Mouse (Mus musculus) heart, embryonic 16.5 days (tissue): ENCODE measurements at regions not wholly inside any gene's neighbourhood (a gene's known extent, or its start where the extent isn't known, plus 50 kb on each side); places are given as distances from the start of the nearest gene placed in this dataset.
A peak's percentile ranks its signal among the peaks of the same experiment; 100 is the strongest.

Experiments
- ATAC-seq: fragments of 200-750 bp; cut with Nextera tagmentation; replicated peaks from 2 replicates; pipeline ENCODE4 v1.8.0; 2017; ENCODE audit warnings: moderate number of reproducible peaks; ENCODE audit not compliant: insufficient read depth, low FRiP score; ENCODE audit errors: extremely low read depth
- H3K27ac ChIP-seq: fragments of 300-500 bp; sonication (generic); 2 replicates; pipeline ENCODE4 v1.5.1; 2014; ENCODE audit warnings: mild to moderate bottlenecking, low read length, control low read depth, moderate library complexity
- H3K27me3 ChIP-seq: fragments of 300-500 bp; sonication (generic); 2 replicates; pipeline ENCODE4 v1.6.1; 2014; ENCODE audit warnings: low read length, mixed read lengths; ENCODE audit not compliant: control insufficient read depth, insufficient read depth
- H3K36me3 ChIP-seq: fragments of 300-500 bp; sonication (generic); 2 replicates; pipeline ENCODE4 v1.6.1; 2014; ENCODE audit not compliant: control insufficient read depth, insufficient read depth
- H3K4me1 ChIP-seq: fragments of 300-500 bp; sonication (generic); 2 replicates; pipeline ENCODE4 v1.6.1; 2014; ENCODE audit warnings: low read length, mixed read lengths; ENCODE audit not compliant: control insufficient read depth, insufficient read depth
- H3K4me2 ChIP-seq: fragments of 300-500 bp; sonication (generic); 2 replicates; pipeline ENCODE4 v1.6.1; 2014; ENCODE audit warnings: low read depth, mild to moderate bottlenecking, control low read depth, low read length
- H3K4me3 ChIP-seq: fragments of 300-500 bp; sonication (generic); 2 replicates; pipeline ENCODE4 v1.5.1; 2014; ENCODE audit warnings: mild to moderate bottlenecking, control low read depth, low read length
- H3K9ac ChIP-seq: fragments of 300-500 bp; sonication (generic); 2 replicates; pipeline ENCODE4 v1.6.1; 2014; ENCODE audit warnings: low read length, control low read depth
- H3K9me3 ChIP-seq: fragments of 300-500 bp; sonication (generic); replicated peaks from 2 replicates; pipeline ENCODE4 v1.6.1; 2016; ENCODE audit warnings: low read length; ENCODE audit not compliant: control insufficient read depth
- WGBS: fragments of 180-500 bp; shearing (Covaris S2); extraction: QIAGEN DNeasy Blood & Tissue Kit; methylation state at CpG from one replicate; pipeline ENCODE4 v1.1.7; 2014; 5-methylcytosine and 5-hydroxymethylcytosine counted together

GRCm38 (mm10) chr8:112332021-112332420 lies 237.8 kb upstream of the Cntnap4 start:
- H3K4me1 ChIP-seq = no peaks in the 10 kb centered on the region
- H3K36me3 ChIP-seq = no peaks in the 10 kb centered on the region
- H3K4me2 ChIP-seq = no peak overlapping the region
- no peak for ATAC-seq
- 80% methylated on average over 10 of the region's 10 CpGs for whole genome bisulfite sequencing
- no peak overlapping the region for H3K9ac ChIP-seq
- H3K27me3 ChIP-seq = no peaks in the 10 kb centered on the region
- H3K4me3 ChIP-seq = no peak overlapping the region
- no peaks in the 10 kb centered on the region for H3K9me3 ChIP-seq
- H3K27ac ChIP-seq = no peak overlapping the region

DNA sequence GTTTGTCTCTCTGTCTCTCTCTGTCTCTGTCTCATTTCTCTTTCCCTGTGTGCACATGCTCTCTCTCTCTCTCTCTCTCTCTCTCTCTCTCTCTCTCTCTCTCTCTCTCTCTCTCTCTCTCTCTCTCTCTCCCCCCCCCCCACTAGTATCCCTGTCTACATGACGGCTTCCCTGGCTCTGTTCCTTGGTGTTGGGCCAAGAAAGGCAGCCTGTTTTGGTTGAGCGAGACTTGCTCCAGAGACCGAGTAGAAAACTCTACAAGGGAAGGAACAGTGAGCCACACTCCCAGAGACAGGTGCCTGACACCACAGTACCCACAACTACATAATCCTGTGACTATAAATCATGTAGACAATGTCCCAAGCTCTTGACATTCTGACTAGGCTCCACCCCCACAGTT lies 260.0 kb upstream of the Cntnap4 start:
- H3K9me3 ChIP-seq = no peaks in the 10 kb centered on the region
- H3K4me1 ChIP-seq = no peaks in the 10 kb centered on the region
- H3K36me3 ChIP-seq = no peaks in the 10 kb centered on the region
- no peak overlapping the region for H3K4me3 ChIP-seq
- no peak for ATAC-seq
- H3K9ac ChIP-seq = no peak overlapping the region
- 66% methylated on average over 3 of the region's 3 CpGs for WGBS
- H3K4me2 ChIP-seq = no peak overlapping the region
- no peak overlapping the region for H3K27ac ChIP-seq
- no peaks in the 10 kb centered on the region for H3K27me3 ChIP-seq

- Histone ChIP-seq H3K4me3 (no peak overlapping the region), H3K27ac (no peak overlapping the region)
Measured at GRCm38 (mm10) chr8:112308354-112308753, 261.5 kb upstream of the Cntnap4 start.

DNA sequence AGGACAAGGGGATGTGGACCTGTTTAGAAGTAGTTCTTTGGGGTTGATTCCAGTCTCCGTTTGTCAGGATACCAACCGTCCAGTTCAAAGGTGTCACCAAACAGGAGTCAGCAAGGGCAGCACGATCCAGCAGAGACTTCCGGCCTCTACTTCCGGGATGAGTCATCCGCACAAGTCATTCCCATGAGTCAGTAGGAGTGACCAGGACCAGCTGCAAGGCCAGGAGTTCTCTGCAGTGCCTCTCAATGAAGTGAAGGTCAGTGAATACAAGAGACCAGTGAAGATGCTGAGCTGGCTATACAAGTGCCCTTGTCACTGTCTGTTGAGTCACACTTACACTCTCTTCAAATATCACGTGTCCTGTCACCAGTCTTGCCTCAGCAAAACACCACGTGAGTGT lies 272.8 kb upstream of the Cntnap4 start:
- 42% methylated on average over 8 of the region's 8 CpGs for WGBS
- no peaks in the 10 kb centered on the region for H3K27me3 ChIP-seq
- no peaks in the 10 kb centered on the region for H3K9me3 ChIP-seq
- ATAC-seq = no peak
- H3K27ac ChIP-seq = no peak overlapping the region
- H3K4me1 ChIP-seq = no peaks in the 10 kb centered on the region
- no peaks in the 10 kb centered on the region for H3K36me3 ChIP-seq
- H3K4me3 ChIP-seq = no peak overlapping the region
- no peak overlapping the region for H3K9ac ChIP-seq
- H3K4me2 ChIP-seq = no peak overlapping the region

More at GRCm38 (mm10) chr8:112308354-112308753, 261.5 kb upstream of the Cntnap4 start:
- Histone ChIP-seq H3K9ac (no peak overlapping the region), H3K4me2 (no peak overlapping the region), H3K9me3 (no peaks in the 10 kb centered on the region), H3K36me3 (no peaks in the 10 kb centered on the region), H3K4me1 (no peaks in the 10 kb centered on the region), H3K27me3 (no peaks in the 10 kb centered on the region)
- no peak for ATAC-seq
- WGBS = 77% methylated on average over 6 of the region's 6 CpGs

- Histone ChIP-seq H3K27me3 (no peaks in the 10 kb centered on the region), H3K9ac (no peak overlapping the region), H3K27ac (no peak overlapping the region), H3K4me2 (no peak overlapping the region), H3K4me1 (no peaks in the 10 kb centered on the region), H3K36me3 (no peaks in the 10 kb centered on the region), H3K4me3 (no peak overlapping the region), H3K9me3 (no peaks in the 10 kb centered on the region)
- WGBS = 87% methylated on average over 6 of the region's 6 CpGs
- ATAC-seq = no peak
Measured at GRCm38 (mm10) chr8:112283316-112283715, 268.5 kb upstream of the Gm6793 start.

DNA sequence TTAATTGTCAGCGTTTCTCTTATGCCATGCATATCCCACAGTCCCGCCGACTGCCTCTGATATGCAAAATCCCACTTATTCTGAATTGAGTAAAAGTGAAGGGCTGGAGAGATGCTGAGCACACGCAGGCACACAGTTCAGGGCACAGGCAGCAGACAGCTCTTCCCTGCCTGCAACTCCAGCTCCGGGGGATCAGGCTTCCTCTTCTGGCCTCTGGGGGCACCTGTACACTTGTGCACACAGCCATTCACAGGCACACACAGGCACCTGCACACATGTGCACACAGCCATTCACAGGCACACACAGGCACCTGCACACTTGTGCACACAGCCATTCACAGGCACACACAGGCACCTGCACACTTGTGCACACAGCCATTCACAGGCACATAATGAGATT lies 254.8 kb upstream of the Gm6793 start:
- H3K27me3 ChIP-seq = no peaks in the 10 kb centered on the region
- H3K36me3 ChIP-seq = no peaks in the 10 kb centered on the region
- no peak overlapping the region for H3K9ac ChIP-seq
- H3K27ac ChIP-seq = no peak overlapping the region
- no peak for ATAC-seq
- no peak overlapping the region for H3K4me3 ChIP-seq
- no peak overlapping the region for H3K4me2 ChIP-seq
- H3K4me1 ChIP-seq = no peaks in the 10 kb centered on the region
- WGBS = 66% methylated on average over 5 of the region's 5 CpGs
- H3K9me3 ChIP-seq = no peaks in the 10 kb centered on the region

GRCm38 (mm10) chr8:112269214-112269566 lies 254.4 kb upstream of the Gm6793 start:
- WGBS = 65% methylated on average over 8 of the region's 8 CpGs

GRCm38 (mm10) chr8:112268544-112269213 lies 253.8 kb upstream of the Gm6793 start:
- 64% methylated on average over 9 of the region's 9 CpGs for WGBS
- Histone ChIP-seq H3K9me3 (no peaks in the 10 kb centered on the region), H3K27me3 (no peaks in the 10 kb centered on the region), H3K4me1 (no peaks in the 10 kb centered on the region), H3K27ac (no peak overlapping the region), H3K9ac (no peak overlapping the region), H3K4me2 (no peak overlapping the region), H3K4me3 (no peak overlapping the region), H3K36me3 (no peaks in the 10 kb centered on the region)
- no peak for ATAC-seq

More at GRCm38 (mm10) chr8:112269214-112269566, 254.4 kb upstream of the Gm6793 start:
- no peak overlapping the region for H3K4me2 ChIP-seq
- H3K4me1 ChIP-seq = no peaks in the 10 kb centered on the region
- H3K4me3 ChIP-seq = no peak overlapping the region
- ATAC-seq = no peak
- no peaks in the 10 kb centered on the region for H3K9me3 ChIP-seq
- no peak overlapping the region for H3K9ac ChIP-seq
- no peak overlapping the region for H3K27ac ChIP-seq
- H3K27me3 ChIP-seq = no peaks in the 10 kb centered on the region
- no peaks in the 10 kb centered on the region for H3K36me3 ChIP-seq

DNA sequence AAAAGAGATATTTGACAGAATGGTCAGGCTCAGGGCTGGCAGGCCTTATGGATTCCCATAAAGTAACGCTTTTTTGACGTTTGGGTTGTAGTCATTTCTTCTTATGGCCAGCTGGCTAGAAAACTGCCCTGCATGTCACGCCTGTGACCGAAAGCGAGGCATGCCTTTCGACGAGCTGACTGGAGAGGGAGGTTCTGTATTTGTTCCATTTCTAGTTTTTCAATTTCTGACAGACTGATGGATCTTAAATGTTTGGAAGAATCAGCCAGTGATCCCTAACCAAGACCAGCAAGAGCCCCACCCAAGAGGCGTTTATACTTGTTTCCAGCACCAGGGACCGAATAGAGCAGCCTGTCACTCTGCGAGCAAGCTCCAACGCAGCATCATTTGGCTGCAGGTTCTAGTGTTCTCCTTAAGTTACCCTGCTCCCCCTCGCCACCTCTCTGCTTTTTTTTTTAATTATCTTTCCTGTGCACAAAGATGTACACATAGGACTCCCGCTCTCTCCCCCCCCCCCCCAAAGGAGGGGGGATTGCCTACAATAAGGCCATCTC lies 243.2 kb upstream of the Gm6793 start:
- no peaks in the 10 kb centered on the region for H3K9me3 ChIP-seq
- H3K36me3 ChIP-seq = no peaks in the 10 kb centered on the region
- H3K9ac ChIP-seq = no peak overlapping the region
- peak overlapping the region; percentile 43 for H3K4me2 ChIP-seq
- H3K27me3 ChIP-seq = no peaks in the 10 kb centered on the region
- H3K4me3 ChIP-seq = no peak overlapping the region
- H3K4me1 ChIP-seq = no peaks in the 10 kb centered on the region
- ATAC-seq = no peak
- no peak overlapping the region for H3K27ac ChIP-seq
- WGBS = 53% methylated on average over 13 of the region's 13 CpGs
